Mouse (Mus musculus): ENCODE measurements around the gene Olfr1500.
"Not testable (repeated sequence)": the region's sequence is repeated elsewhere in the genome, so short reads cannot be mapped to it uniquely, and the experiment has no call there.

Olfr1500 gene

DNA sequence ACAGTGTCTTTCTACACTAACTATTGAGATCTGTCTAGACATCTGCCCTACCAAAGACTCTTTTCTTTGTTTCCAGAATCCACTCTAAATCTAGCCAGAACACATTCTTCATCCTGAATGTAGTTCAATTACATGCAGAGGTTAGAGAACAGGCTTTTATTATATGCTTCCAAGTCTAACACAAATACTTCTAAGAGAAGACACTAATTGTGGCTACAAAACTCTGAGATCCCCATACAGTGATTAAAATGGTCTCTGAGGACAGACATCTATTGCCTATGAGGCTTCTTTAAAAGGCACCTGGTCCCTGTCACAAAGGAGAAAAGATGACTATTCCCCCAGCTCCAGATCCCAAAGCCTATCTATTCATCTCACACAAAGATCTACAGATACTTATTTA lies at the start of gene Olfr1500:
Olfr1500 (minus strand) TSS at position 101 of the 400 bp plus-strand sequence.
- no peak for DNase-seq (ENCODE audit: low spot score in 2 of 2)

DNA sequence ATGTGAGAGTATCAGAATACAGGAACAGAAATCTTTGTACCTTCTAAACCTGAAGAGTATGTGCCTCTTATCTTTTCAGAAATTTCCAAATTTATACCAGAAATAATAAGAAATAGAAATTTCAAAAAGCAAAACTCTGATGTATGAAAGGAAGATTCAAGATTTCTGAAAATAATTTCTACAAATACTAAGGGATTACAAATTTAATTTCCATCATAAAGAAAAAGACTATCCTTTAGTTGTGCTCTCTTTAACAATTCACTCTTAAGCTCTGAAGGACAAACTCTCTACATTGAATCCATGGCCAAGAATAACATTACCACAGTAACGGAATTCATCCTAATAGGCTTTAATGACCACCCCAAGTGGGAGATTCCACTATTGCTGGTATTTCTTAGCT lies 31.2 kb upstream of the Olfr1500 start, which contains the start of gene Olfr1502:
Olfr1502 (plus strand) TSS at position 301 of the 400 bp plus-strand sequence.
- DNase-seq (ENCODE audit: low spot score in 2 of 2): no peak

DNA sequence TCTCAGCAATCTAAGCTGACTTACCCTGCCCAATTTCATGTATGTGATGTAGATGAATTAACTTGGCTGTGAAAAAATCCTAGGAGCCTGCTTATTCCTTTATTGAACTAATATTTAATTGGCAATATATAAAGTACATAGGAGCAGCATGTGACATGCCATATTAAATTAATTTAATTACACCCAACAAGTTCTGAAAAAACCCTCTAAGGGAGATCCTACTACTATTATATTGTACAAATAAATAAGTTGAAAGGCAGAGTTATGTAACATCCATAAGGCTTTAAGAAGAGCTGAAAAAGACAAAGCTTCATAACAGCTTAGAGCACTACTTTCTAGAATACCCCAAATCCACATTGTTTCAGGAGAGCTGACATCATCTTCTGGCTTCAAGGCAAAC lies 20.3 kb upstream of the Olfr1500 start, which contains the start of gene Olfr1501:
Olfr1501 (minus strand) TSS at position 101 of the 400 bp plus-strand sequence.
- not testable (repeated sequence) for DNase-seq (ENCODE audit: low spot score in 2 of 2)

DNA sequence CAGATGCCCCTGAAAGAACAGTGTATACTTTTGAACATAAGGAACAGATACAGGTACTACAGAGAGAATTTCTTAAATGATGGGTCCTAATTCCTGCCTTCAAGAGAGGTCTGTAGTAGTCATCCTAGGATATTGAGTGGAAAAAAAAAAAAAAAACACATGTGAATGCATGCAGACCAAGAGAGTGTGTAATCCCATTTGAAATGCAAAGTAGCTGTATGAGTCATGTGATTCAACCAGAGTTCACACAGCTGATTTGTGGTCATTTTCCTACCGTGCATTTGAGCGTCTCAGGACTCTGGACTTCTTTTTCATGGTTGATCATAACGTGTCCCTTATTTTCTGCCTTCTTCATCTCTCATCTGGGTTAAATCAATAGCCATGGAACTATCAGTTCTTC lies 1.8 kb downstream of the Olfr1500 start:
- no peak for DNase-seq (ENCODE audit: low spot score in 2 of 2)

DNA sequence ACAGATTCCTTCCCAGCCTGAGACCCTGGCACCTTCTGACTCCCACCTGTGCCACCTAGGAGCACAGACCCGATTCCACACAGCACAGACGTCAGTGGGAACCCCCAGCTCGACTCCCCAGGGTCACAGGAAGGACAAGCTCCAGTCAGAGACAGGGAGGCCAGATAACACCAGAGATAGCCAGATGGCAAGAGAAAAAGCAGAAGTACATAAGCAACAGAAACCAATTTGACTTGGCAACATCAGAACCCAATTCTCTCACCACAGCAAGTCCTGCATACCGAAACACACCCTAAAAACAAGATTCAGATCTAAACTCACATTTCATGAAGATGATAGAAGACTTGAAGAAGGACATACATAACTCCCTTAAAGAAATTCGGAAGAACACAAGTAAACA lies 9.4 kb downstream of the Olfr1500 start:
- DNase-seq (ENCODE audit: low spot score in 2 of 2): no peak

DNA sequence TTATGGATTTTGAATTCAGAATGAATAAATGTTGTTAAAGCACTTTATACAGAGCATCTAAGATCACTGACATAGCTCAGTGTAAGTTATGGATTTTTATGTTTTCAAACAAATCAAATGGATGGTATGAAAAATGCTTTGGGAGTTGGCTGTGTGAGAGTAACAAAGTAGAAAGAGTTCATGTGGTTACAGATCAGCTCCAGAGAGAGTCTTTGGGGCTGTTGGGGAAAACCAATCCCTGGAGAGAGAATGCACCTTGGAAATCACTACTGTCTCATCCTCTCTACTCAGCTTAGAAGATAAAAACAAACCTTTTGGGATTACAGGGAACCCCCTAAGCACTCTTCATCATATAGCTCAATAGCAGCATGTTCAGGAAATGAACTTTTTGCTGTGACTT lies 10.9 kb downstream of the Olfr1500 start, which contains the start of gene Olfr1499:
Olfr1499 (minus strand) TSS at position 101 of the 400 bp plus-strand sequence.
- no peak for DNase-seq (ENCODE audit: low spot score in 2 of 2)

DNA sequence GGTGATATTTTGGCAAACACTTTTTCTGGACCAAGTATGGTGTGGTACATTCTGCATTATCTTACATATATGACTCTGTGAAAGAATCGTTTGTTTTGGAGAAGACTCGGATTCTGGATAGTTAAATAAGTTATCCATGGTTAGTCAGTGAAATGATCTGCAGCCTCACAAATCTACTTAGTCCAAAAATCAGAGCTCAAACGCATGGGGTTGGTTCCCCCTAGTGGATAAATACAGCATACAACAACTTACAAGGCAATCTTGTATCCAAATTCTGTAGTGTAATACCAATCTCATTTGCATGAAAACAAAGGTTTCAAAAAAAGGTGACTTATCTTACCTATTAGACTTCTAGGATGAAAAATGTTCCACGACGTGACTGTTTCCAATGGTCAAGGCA lies 11.5 kb downstream of the Olfr1500 start:
- no peak for DNase-seq (ENCODE audit: low spot score in 2 of 2)

DNA sequence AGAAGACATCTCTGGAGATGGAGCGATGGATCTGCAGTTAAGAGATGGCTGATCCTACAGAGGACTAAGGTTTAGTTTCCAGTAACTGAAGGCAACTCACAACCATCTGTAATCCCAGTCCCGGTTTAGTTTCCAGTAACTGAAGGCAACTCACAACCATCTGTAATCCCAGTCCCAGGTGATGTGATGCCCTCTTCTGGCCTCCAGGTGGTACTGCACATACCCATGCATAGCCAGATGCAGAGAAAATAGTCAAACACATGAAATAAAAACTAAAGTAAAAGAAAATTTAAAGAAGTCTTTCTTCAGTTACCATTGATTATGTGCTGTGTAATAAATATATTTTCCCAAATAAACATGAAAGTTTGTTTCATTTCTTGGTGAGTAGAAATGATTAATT lies 17.5 kb downstream of the Olfr1500 start:
- no peak for DNase-seq (ENCODE audit: low spot score in 2 of 2)

DNA sequence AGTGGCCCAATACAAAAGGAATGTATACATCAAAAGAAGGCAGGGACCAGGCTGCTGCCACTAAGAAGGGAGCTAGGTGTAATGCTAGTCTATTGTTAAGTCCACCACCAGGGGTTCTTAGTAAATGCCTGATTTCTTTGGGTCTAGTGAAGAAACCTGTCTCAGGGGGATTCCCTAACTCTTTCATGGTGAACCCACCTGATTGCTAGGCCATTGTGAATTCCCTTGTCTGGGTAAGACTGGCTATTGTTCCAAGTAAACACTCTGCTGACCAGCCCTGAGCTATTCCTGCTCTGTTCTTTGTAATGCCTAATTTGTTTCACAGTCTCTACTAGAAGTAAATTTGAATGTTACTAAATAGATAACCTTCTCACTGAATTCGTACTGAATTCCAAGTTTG lies 24.8 kb downstream of the Olfr1500 start:
- DNase-seq (ENCODE audit: low spot score in 2 of 2): not testable (repeated sequence)

DNA sequence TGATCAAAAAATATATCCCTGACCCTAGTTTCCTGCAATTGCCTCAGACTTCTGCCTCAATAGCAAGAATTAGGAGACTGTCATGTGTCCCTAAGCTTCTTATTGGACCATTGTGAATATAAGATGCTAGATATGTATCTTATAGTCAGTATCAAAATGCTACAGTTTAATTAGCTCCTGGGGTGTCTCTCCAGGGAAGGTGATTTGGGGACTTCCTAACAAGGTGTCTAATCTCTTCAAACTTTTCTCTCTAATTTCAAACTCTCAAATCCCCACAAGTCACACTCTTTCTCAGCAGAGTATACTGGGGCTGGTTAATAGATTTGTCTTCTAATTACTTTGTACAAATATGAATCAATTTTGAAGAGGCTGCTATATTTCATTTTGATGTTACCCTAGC lies 32.2 kb downstream of the Olfr1500 start, which contains the start of gene Olfr1497:
Olfr1497 (minus strand) TSS at position 101 of the 400 bp plus-strand sequence.
- DNase-seq (ENCODE audit: low spot score in 2 of 2): no peak

DNA sequence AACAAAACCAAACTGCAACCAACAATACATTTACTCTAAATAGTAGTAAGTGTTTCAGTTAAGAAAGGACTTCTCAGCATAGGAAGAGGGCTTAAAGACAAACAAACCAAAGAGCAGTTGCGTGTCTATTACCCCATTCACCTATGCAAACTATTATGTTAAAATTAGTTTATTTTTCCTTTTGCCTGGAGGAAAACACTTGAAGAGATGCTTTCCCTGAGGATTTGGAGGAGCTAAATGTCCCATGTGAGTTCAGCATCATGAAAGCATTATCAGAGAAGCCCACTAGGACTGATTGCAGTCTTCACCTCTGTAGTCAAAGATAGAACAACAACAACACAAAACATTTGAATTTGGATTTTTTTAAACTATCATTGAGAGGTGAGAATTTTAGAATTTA lies 52.7 kb downstream of the Olfr1500 start, which contains the start of gene Olfr1496:
Olfr1496 (plus strand) TSS at position 301 of the 400 bp plus-strand sequence.
- no peak for DNase-seq (ENCODE audit: low spot score in 2 of 2)
